Mouse (Mus musculus) C2C12 (cell line): ENCODE results near the gene Syvn1.

Source experiments
- CEBPB ChIP-seq: IDR thresholded peaks from one replicate; pipeline ENCODE4 v1.6.1; 2011; ENCODE audit warnings: low read depth, mild to moderate bottlenecking, control low read depth, moderate library complexity
- CTCF ChIP-seq: IDR thresholded peaks from one replicate; pipeline ENCODE4 v1.5.1; 2011; ENCODE audit not compliant: control insufficient read depth, insufficient read depth, insufficient read length
- MYOG ChIP-seq: IDR thresholded peaks from one replicate; pipeline ENCODE4 v1.6.1; 2011; ENCODE audit not compliant: control insufficient read depth, insufficient read length; ENCODE audit errors: extremely low read depth
- USF1 ChIP-seq: IDR thresholded peaks from one replicate; pipeline ENCODE4 v1.6.1; 2011; ENCODE audit warnings: low read depth, mild to moderate bottlenecking, control low read depth, moderate library complexity

DNA sequence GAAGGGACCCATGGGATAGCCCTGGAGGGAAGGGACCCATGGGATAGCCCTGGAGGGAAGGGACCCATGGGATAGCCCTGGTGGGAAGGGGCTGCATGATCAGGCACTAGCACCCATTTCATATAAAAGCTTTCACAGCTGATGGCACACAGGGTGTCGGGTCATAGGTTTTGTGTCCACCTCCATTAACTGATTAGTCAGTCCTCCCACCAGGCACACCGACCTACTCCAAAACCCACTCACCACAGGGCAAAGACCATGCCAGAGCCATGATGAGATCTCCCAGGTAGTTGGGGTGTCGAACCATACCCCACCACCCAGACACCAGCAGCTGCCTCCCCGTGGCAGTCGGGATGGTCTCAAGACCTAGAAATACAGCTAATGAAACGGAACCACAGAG is 16.7 kb downstream of the Syvn1 start:
- TF ChIP-seq CTCF, result no peak
- TF ChIP-seq USF1, result no peak
- no peak for TF ChIP-seq CEBPB
- no peak for TF ChIP-seq MYOG
